Mouse (Mus musculus) forebrain, embryonic 14.5 days (tissue): ENCODE results near the gene Tmem171. TPM values are rescaled to one million over a fixed set of nuclear protein-coding genes. Genes with fewer than 3 reads are reported as not detected.

Experiments used
- ATAC-seq: fragments of 200-750 bp; cut with Nextera tagmentation; 2 replicates; pipeline ENCODE4 v1.8.0; 2017; ENCODE audit warnings: mild to moderate bottlenecking, moderate library complexity
- DNase-seq: peaks from one replicate; pipeline ENCODE4 v3.0.0-alpha.2; 2015; ENCODE audit warnings: low spot score
- H3K27ac ChIP-seq: fragments of 300-500 bp; sonication (generic); 2 replicates; pipeline ENCODE4 v1.5.1; 2014; ENCODE audit warnings: low read depth, mild to moderate bottlenecking, control low read depth, low read length, moderate library complexity
- H3K27me3 ChIP-seq: fragments of 300-500 bp; sonication (generic); replicated peaks from 2 replicates; pipeline ENCODE4 v1.6.1; 2014; ENCODE audit warnings: low read length, control low read depth, mixed read lengths; ENCODE audit not compliant: control insufficient read depth, insufficient read depth
- H3K36me3 ChIP-seq: fragments of 300-500 bp; sonication (generic); 2 replicates; pipeline ENCODE4 v1.6.1; 2014; ENCODE audit warnings: low read length, control low read depth; ENCODE audit not compliant: control insufficient read depth, insufficient read depth
- H3K4me1 ChIP-seq: fragments of 300-500 bp; sonication (generic); 2 replicates; pipeline ENCODE4 v1.6.1; 2014; ENCODE audit warnings: antibody characterized with exemption, low read length, control low read depth; ENCODE audit not compliant: control insufficient read depth, insufficient read depth
- H3K4me2 ChIP-seq: fragments of 300-500 bp; sonication (generic); 2 replicates; pipeline ENCODE4 v1.6.1; 2014; ENCODE audit warnings: mild to moderate bottlenecking, control low read depth, low read length
- H3K4me3 ChIP-seq: fragments of 300-500 bp; sonication (generic); 2 replicates; pipeline ENCODE4 v1.5.1; 2014; ENCODE audit warnings: low read depth, low read length, control low read depth
- H3K9ac ChIP-seq: fragments of 300-500 bp; sonication (generic); 2 replicates; pipeline ENCODE4 v1.6.1; 2014; ENCODE audit warnings: mild to moderate bottlenecking, low read length, control low read depth, moderate library complexity
- H3K9me3 ChIP-seq: fragments of 300-500 bp; sonication (generic); replicated peaks from 2 replicates; pipeline ENCODE4 v1.6.1; 2016; ENCODE audit warnings: low read length, control low read depth, mixed read lengths; ENCODE audit not compliant: control insufficient read depth
- WGBS: fragments of 180-500 bp; shearing (Covaris S2); extraction: QIAGEN DNeasy Blood & Tissue Kit; methylation state at CpG from one replicate; pipeline ENCODE4 v1.1.7; 2014; 5-methylcytosine and 5-hydroxymethylcytosine counted together
- polyA plus RNA-seq: library from polyadenylated mRNA; unstranded; fragments of >200 nt; fragmentation: Nextera tagmentation; extraction: Ambion mirVana; gene quantifications from 2 replicates; pipeline ENCODE4 v1.2.1, GENCODE M21; 2014

Gene Tmem171
- polyA plus RNA-seq, 1 experiment from 2014 or later, result not detected

DNA sequence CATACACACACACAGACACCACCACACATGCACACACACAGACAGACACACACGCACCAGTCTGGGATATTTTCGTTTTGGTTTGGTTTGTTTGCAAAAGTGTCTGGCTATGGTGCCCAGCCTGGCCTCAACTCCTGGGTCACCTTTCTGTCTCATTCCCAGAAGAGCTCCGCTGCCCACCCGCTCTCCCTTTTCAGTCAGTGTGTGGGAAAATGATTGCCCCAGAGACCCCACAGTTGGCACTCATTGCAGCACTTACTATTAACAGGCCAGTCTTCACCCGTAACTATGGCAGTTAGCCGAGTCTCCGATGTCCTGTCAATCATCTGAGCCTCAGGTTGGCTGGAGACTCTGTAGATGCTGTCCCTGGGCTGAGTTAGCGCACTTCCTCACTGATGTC lies 21.5 kb upstream of the Tmem171 start:
- Histone ChIP-seq H3K9ac (no peak overlapping the region), H3K4me2 (no peak overlapping the region), H3K27me3 (no peaks in the 10 kb centered on the region), H3K4me3 (no peak overlapping the region), H3K36me3 (no peaks in the 10 kb centered on the region), H3K4me1 (no peaks in the 10 kb centered on the region), H3K9me3 (no peaks in the 10 kb centered on the region), H3K27ac (no peak overlapping the region)
- WGBS, result 89% methylated on average over 8 of the region's 8 CpGs
- DNase-seq, result no peak
- ATAC-seq, result no peak

DNA sequence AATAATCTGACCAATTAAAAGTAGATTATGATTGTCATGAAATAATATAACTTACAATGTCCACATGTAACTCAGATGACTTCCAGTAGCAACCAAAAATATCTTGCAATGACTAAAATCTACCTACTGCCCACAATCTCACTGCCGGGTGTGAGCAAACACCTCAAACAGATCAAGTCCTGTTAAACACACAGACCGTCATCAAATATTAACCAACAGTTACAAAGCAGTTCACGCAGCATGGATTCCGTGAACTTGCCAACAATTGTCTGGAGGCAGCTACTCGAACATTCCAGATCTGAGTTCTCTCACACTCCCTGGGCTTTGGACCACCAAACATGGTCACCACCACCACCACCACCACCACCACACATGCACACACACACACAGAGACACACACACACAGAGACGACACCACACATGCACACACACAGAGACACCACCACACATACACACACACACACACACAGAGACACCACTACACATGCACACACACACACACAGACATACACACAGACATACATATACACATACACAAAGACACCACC lies 20.9 kb upstream of the Tmem171 start:
- Histone ChIP-seq H3K27ac (no peak overlapping the region), H3K9ac (no peak overlapping the region), H3K4me3 (no peak overlapping the region), H3K4me1 (no peaks in the 10 kb centered on the region), H3K9me3 (no peaks in the 10 kb centered on the region), H3K27me3 (no peaks in the 10 kb centered on the region), H3K36me3 (no peaks in the 10 kb centered on the region), H3K4me2 (no peak overlapping the region)
- ATAC-seq, result no peak
- 85% methylated on average over 6 of the region's 6 CpGs for WGBS
- DNase-seq, result no peak

DNA sequence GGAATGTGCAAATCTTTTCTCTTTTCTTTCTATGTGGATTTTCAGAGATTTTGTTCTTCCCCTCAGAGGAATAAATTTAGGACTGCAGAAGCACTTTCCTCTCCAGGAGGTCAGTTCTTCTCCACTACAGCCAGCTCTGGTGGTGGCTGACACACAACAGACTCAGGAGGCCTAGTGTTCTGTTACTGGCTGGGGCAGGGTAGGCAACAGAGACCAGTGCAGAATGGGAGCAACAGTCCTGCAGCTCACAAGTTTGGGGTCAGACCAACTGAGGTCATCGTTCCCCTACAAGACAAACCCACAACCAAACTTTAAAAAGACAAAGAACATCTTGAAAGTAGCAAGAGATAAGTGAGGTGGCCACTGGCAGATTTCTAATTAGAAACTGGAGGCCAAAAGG lies 16.0 kb upstream of the Tmem171 start:
- H3K27ac ChIP-seq, result no peak overlapping the region
- H3K4me3 ChIP-seq, result no peak overlapping the region
- H3K36me3 ChIP-seq, result no peaks in the 10 kb centered on the region
- H3K9ac ChIP-seq, result no peak overlapping the region
- H3K9me3 ChIP-seq, result no peaks in the 10 kb centered on the region
- ATAC-seq, result no peak
- H3K4me1 ChIP-seq, result no peaks in the 10 kb centered on the region
- H3K27me3 ChIP-seq, result no peaks in the 10 kb centered on the region
- no peak for DNase-seq
- no peak overlapping the region for H3K4me2 ChIP-seq
- WGBS, result 100% methylated on average over 1 of the region's 1 CpGs

DNA sequence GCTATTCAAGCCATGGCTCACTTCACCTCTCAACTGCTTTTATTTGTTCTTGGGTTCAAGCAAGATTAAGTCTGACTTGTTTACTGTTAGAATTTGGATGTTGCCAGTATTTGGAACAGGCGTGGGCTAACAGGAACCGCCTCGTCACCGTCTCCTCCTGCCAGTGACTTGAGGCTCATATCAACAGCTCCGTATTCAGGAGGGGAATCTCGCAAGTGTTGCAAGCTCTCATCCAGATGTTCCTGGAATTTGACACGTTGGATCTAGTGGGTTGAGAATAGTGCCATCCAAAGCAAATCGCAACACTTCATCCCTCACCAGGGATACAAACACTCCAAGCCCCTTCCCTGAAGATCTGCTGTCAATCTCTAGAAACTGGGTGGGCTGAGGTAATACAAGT lies 15.6 kb upstream of the Tmem171 start:
- no peak for DNase-seq
- no peaks in the 10 kb centered on the region for H3K9me3 ChIP-seq
- no peak for ATAC-seq
- H3K4me3 ChIP-seq, result no peak overlapping the region
- H3K27ac ChIP-seq, result no peak overlapping the region
- H3K4me2 ChIP-seq, result no peak overlapping the region
- no peaks in the 10 kb centered on the region for H3K27me3 ChIP-seq
- H3K9ac ChIP-seq, result no peak overlapping the region
- H3K4me1 ChIP-seq, result no peaks in the 10 kb centered on the region
- no peaks in the 10 kb centered on the region for H3K36me3 ChIP-seq
- WGBS, result 89% methylated on average over 8 of the region's 8 CpGs

DNA sequence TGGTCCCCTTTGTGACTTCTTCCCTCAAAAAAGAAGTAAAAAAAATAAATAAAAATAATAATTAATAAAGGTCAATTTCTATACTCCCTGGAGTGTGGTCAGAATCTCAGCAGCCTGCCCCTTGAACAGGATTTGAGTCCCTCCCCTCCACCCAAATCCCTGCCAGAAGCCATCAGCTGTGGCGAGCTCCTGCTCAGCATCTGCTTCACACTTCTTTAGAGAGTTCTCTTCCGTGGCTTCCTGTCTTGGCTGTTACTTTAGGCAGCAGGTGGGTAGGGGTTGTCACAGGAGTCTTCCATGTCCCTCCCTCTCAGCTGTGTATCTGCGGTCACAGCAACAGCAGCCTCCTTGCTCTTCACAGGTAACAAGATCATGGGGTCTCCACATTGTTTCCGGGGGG lies 10.9 kb upstream of the Tmem171 start:
- Histone ChIP-seq H3K9me3 (no peaks in the 10 kb centered on the region), H3K27ac (no peak overlapping the region), H3K27me3 (no peaks in the 10 kb centered on the region), H3K4me1 (no peaks in the 10 kb centered on the region), H3K4me3 (no peak overlapping the region), H3K9ac (no peak overlapping the region), H3K4me2 (no peak overlapping the region), H3K36me3 (no peaks in the 10 kb centered on the region)
- 79% methylated on average over 4 of the region's 4 CpGs for whole genome bisulfite sequencing
- no peak for DNase-seq
- ATAC-seq, result no peak

DNA sequence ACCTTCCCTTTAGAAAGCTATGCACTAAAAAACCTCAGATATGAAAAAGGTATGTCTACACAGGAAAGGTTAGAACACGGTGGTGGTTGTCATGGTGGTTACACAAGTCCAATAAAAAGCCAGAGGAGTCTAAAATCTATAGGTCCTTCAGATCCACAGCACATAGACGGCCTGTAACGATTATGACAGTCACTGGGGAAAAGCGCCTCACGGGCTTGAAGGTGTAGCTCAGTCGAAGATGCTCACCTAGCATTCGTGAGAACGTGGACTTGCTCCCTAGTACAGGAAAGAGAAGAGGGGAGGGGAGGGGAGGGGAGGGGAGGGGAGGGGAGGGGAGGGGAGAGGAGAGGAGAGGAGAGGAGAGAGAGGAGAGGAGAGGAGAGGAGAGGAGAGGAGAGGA lies 9.2 kb upstream of the Tmem171 start:
- Histone ChIP-seq H3K27ac (no peak overlapping the region), H3K4me1 (no peaks in the 10 kb centered on the region), H3K9ac (no peak overlapping the region), H3K36me3 (no peaks in the 10 kb centered on the region), H3K4me2 (no peak overlapping the region), H3K4me3 (no peak overlapping the region), H3K27me3 (no peaks in the 10 kb centered on the region), H3K9me3 (no peaks in the 10 kb centered on the region)
- DNase-seq (no peak), ATAC-seq (no peak)
- WGBS, result 86% methylated on average over 8 of the region's 8 CpGs

DNA sequence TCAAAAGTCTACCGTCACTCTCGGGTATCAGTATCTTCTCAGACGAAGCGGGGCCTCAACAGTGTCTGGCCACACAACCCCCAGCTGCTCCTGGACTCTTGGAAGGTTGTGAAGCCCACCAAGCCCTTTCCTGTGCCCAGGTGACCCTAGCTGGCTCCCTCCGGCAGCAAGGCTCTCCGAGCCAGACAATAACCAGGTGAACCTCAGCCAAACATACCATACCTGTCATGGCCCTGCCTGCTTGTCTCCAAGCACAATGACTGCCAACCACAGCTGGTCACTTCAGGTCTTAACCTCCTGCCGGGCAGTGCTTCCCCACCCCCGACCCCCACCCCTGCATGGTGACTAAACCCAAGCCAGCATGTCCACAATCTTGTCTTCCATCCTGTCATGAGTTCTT lies 7.7 kb upstream of the Tmem171 start:
- Histone ChIP-seq H3K9ac (no peak overlapping the region), H3K27ac (no peak overlapping the region), H3K27me3 (no peaks in the 10 kb centered on the region), H3K36me3 (no peaks in the 10 kb centered on the region), H3K4me2 (no peak overlapping the region), H3K4me3 (no peak overlapping the region), H3K4me1 (no peaks in the 10 kb centered on the region), H3K9me3 (no peaks in the 10 kb centered on the region)
- ATAC-seq (no peak), DNase-seq (no peak)
- WGBS, result 88% methylated on average over 8 of the region's 8 CpGs

DNA sequence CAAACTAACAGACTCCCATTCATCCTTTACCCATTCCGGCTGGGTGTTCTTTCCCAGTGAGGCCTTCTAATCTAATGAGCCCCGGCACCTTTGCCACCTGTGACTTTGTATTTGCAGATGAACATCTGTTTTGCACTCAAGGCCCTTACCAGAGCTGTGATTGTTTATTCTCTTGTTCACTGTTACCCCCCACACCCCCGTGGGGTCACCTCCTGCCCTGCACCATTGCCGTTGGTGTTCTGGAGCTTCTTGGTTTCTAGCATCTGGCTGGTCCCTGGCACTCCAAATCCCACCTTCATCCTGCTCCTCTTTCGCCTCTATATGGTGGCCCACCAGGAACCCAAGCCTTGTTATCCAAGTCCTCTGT lies 6.7 kb upstream of the Tmem171 start:
- Histone ChIP-seq H3K4me1 (no peaks in the 10 kb centered on the region), H3K9ac (no peak overlapping the region), H3K27me3 (no peaks in the 10 kb centered on the region), H3K4me3 (no peak overlapping the region), H3K4me2 (no peak overlapping the region), H3K36me3 (no peaks in the 10 kb centered on the region), H3K9me3 (no peaks in the 10 kb centered on the region), H3K27ac (no peak overlapping the region)
- 87% methylated on average over 5 of the region's 5 CpGs for WGBS
- DNase-seq, result no peak
- no peak for ATAC-seq

DNA sequence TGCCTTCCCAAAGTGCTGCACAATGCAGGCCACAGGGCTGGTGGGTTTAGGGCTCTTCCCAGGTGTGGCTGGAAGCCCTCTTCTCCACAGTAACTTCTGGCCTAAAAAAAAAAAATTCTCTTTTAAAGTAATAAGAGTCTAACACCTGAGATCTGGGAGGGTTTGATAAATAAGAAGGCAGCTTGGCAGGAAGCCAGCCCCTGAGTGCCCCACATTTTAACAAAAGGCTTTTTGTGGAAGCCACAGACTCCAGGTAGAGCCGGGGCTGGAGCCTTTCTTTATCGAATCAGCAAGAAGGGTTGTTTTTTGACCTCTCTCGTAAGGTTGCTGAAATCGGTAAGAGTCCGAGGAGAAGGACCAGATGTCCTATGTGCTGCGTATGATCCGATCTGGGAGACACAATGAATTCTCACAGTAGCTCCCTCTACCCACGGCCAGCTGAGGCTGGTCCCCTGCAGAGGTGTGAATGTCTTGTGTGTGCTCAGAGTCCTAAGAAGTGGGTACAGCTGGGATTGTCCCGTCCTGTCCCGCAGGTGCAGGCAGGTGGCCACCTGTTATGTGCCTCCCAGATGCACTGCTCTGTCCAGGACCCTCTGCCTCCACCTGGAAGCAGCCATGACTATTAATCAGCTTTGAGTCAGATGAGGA lies 6.2 kb upstream of the Tmem171 start:
- Histone ChIP-seq H3K4me3 (no peak overlapping the region), H3K27me3 (no peaks in the 10 kb centered on the region), H3K36me3 (no peaks in the 10 kb centered on the region), H3K9me3 (no peaks in the 10 kb centered on the region), H3K4me2 (no peak overlapping the region), H3K4me1 (no peaks in the 10 kb centered on the region), H3K9ac (no peak overlapping the region), H3K27ac (no peak overlapping the region)
- 64% methylated on average over 10 of the region's 10 CpGs for WGBS
- no peak for DNase-seq
- no peak for ATAC-seq
